Comparison of ENCODE assay signal across 10 mouse cellular contexts in genomic region chr12:20231986-20232541, GRCm38 (mm10).
A peak's percentile ranks its signal among the peaks of the same experiment; 100 is the strongest.
DNase-seq lines count a peak whose midpoint lies in the region; ATAC-seq and TF ChIP-seq lines count a peak whose summit lies in the region.
"Had no signal": no experiment of that assay in that cellular context is flagged by ENCODE, and none has a peak within 500 bp of the region (broad histone marks: within the 10 kb centered on the region; RNA-seq: fewer than 3 reads in every experiment).

No protein-coding gene starts in this region.

- 72% methylated on average over 14 of the region's 14 CpGs for WGBS in kidney, postnatal 0 days
- WGBS in limb, embryonic 14.5 days: 73% methylated on average over 14 of the region's 14 CpGs

- no peak for TF ChIP-seq POLR2A in limb, embryonic 14.5 days (IDR thresholded peaks at IDR 0.05; ENCODE audit: borderline replicate concordance, extremely low read depth, insufficient read depth, insufficient read length)

- no peaks in the 10 kb centered on the region for H3K27me3 ChIP-seq in kidney, postnatal 0 days (ENCODE audit: insufficient read depth, low read length)
- no peaks in the 10 kb centered on the region; the same call in 1 of the 2 replicates for H3K27me3 ChIP-seq in G1E (ENCODE audit: insufficient read depth, low read length)
- H3K27me3 ChIP-seq in limb, embryonic 14.5 days (ENCODE audit: control insufficient read depth, insufficient read depth, low read length): 0 out of 2 replicates have a peak, but pooled peaks cover 5% of the 10 kb centered on the region
- H3K27me3 ChIP-seq: heart, embryonic 15.5 days had no signal

- DNase-seq in adrenal gland, postnatal 4 days (ENCODE audit: low spot score in 2 of 2): peak; percentile 2 to 4
- no peak for DNase-seq in adrenal gland, adult 2 months
- peak; percentile 2 for DNase-seq in kidney, postnatal 0 days (ENCODE audit: low spot score)
- DNase-seq in kidney, postnatal 10 days: no peak
- peak; percentile 0 for DNase-seq in G1E (ENCODE audit: low spot score)
- DNase-seq in limb, embryonic 14.5 days (ENCODE audit: low spot score): peak; percentile 2
- no peak for DNase-seq in right cerebral cortex, postnatal 36 days (ENCODE audit: low spot score in 2 of 2)
- DNase-seq in left cerebral cortex, postnatal 25 days (ENCODE audit: low spot score in 2 of 2): no peak

- peaks cover 67% of the 10 kb centered on the region for H3K9me3 ChIP-seq in kidney, postnatal 0 days (replicated peaks; ENCODE audit: low read length)
- H3K9me3 ChIP-seq in G1E (replicated peaks): peaks cover 70% of the 10 kb centered on the region
- peaks cover 72% of the 10 kb centered on the region for H3K9me3 ChIP-seq in limb, embryonic 14.5 days (ENCODE audit: control insufficient read depth, low read length)

- intact Hi-C loops in left cerebral cortex, postnatal 25 days (cut with DNase I): no loop called here

- H3K4me1 ChIP-seq in kidney, postnatal 0 days (replicated peaks; ENCODE audit: insufficient read depth, low read length): no peaks in the 10 kb centered on the region
- no peaks in the 10 kb centered on the region for H3K4me1 ChIP-seq in G1E (ENCODE audit: insufficient read depth, low read depth, low read length)
- H3K4me1 ChIP-seq in limb, embryonic 14.5 days (ENCODE audit: control insufficient read depth, insufficient read depth, low read length): no peaks in the 10 kb centered on the region
- H3K4me1 ChIP-seq: embryonic facial prominence, embryonic 13.5 days; heart, embryonic 15.5 days had no signal

- no peak for ATAC-seq in kidney, postnatal 0 days (replicated peaks; ENCODE audit: low FRiP score, low read depth)
- no peak for ATAC-seq in G1E (ENCODE audit: extremely low read depth, insufficient number of reproducible peaks, low FRiP score, poor library complexity, severe bottlenecking)
- no peak for ATAC-seq in limb, embryonic 14.5 days (ENCODE audit: low FRiP score, low read depth)

- no peak overlapping the region for H3K4me3 ChIP-seq in kidney, postnatal 0 days (replicated peaks; ENCODE audit: low read depth, low read length)
- H3K4me3 ChIP-seq in G1E (ENCODE audit: low read depth, low read length): no peak overlapping the region
- H3K4me3 ChIP-seq in limb, embryonic 14.5 days (replicated peaks; ENCODE audit: low read length): no peak overlapping the region
- H3K4me3 ChIP-seq: embryonic facial prominence, embryonic 13.5 days; heart, embryonic 15.5 days had no signal

- H3K27ac ChIP-seq in kidney, postnatal 0 days: no peak overlapping the region
- H3K27ac ChIP-seq in limb, embryonic 14.5 days (replicated peaks; ENCODE audit: low read depth, low read length): no peak overlapping the region
- H3K27ac ChIP-seq: embryonic facial prominence, embryonic 13.5 days; heart, embryonic 15.5 days had no signal

- H3K9ac ChIP-seq in kidney, postnatal 0 days (ENCODE audit: low read depth, low read length): no peak overlapping the region
- no peak overlapping the region for H3K9ac ChIP-seq in limb, embryonic 14.5 days (ENCODE audit: low read depth, low read length, severe bottlenecking)
- H3K9ac ChIP-seq: embryonic facial prominence, embryonic 13.5 days; heart, embryonic 15.5 days had no signal

- H3K36me3 ChIP-seq in kidney, postnatal 0 days (ENCODE audit: insufficient read depth, low read length): no peaks in the 10 kb centered on the region
- H3K36me3 ChIP-seq in G1E (replicated peaks): no peaks in the 10 kb centered on the region
- no peaks in the 10 kb centered on the region for H3K36me3 ChIP-seq in limb, embryonic 14.5 days (ENCODE audit: control insufficient read depth, insufficient read depth, low read length)
- H3K36me3 ChIP-seq: heart, embryonic 15.5 days had no signal

- TF ChIP-seq CTCF in kidney, postnatal 0 days (IDR thresholded peaks at IDR 0.05; ENCODE audit: low read depth): no peak
- TF ChIP-seq CTCF in G1E (IDR thresholded peaks at IDR 0.05; ENCODE audit: low read depth, low read length): no peak

- H3K4me2 ChIP-seq in kidney, postnatal 0 days (ENCODE audit: low read length): no peak overlapping the region
- H3K4me2 ChIP-seq in limb, embryonic 14.5 days (replicated peaks; ENCODE audit: low read depth, low read length, severe bottlenecking): no peak overlapping the region
- H3K4me2 ChIP-seq: embryonic facial prominence, embryonic 13.5 days; heart, embryonic 15.5 days had no signal

Comparison
In these comparisons a context has a peak if more than half of its experiments do, and no peak if none do; other contexts are left out.
1. DNase-seq: peak in adrenal gland, postnatal 4 days (2 of 2), kidney, postnatal 0 days (single experiment), G1E (single experiment) and limb, embryonic 14.5 days (single experiment); none in adrenal gland, adult 2 months (single experiment), kidney, postnatal 10 days (single experiment), right cerebral cortex, postnatal 36 days (0 of 2) and left cerebral cortex, postnatal 25 days (0 of 2).